In the genomic region with DNA sequence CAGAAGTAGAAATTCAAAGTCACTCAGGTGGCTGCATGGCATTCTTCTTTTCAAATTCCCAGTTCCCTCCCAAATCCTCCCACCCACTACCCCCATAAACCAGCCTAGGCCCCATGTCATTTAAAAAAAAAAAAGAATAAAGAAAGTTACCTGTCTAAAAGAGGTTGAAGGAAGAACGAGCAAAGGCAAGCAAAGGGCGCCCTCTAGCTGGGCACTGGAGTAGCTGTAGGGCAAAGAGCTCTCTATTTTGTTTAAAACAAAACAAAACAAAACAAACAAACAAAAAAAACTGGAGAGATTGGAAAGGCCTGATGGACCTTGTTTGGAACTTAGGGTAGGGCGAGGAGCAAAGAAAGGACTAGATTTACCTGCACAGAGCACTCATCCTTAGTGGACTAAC, we compare ENCODE assay signal across 10 mouse cellular contexts.
A peak's percentile ranks its signal among the peaks of the same experiment; 100 is the strongest.
DNase-seq lines count a peak whose midpoint lies in the region; ATAC-seq lines count a peak whose summit lies in the region.
"Had no signal": no experiment of that assay in that cellular context is flagged by ENCODE, and none has a peak within 500 bp of the region (broad histone marks: within the 10 kb centered on the region; RNA-seq: fewer than 3 reads in every experiment).

No protein-coding gene starts in this region.

- H3K27ac ChIP-seq in liver, embryonic 12.5 days = no peak overlapping the region
- no peak overlapping the region for H3K27ac ChIP-seq in neural tube, embryonic 15.5 days (replicated peaks)
- H3K27ac ChIP-seq: midbrain, embryonic 10.5 days had no signal

- peak; percentile 31 to 40 for DNase-seq in cerebellum, postnatal 10 days
- no peak for DNase-seq in cerebellum, adult 9-10 months
- DNase-seq in liver (peak; percentile 5), R1 (ENCODE audit: low read depth, low spot score) (peak; percentile 47)
- DNase-seq in lung, postnatal 14 days = peak; percentile 10

- no peaks in the 10 kb centered on the region for H3K9me3 ChIP-seq in liver, embryonic 12.5 days (replicated peaks)
- no peaks in the 10 kb centered on the region for H3K9me3 ChIP-seq in neural tube, embryonic 15.5 days (replicated peaks)
- H3K9me3 ChIP-seq: midbrain, embryonic 10.5 days; stomach, embryonic 15.5 days had no signal

- no peaks in the 10 kb centered on the region for H3K27me3 ChIP-seq in liver, embryonic 12.5 days (replicated peaks)
- no peaks in the 10 kb centered on the region for H3K27me3 ChIP-seq in neural tube, embryonic 15.5 days (replicated peaks)
- H3K27me3 ChIP-seq: stomach, embryonic 15.5 days had no signal

- no peak overlapping the region for H3K4me2 ChIP-seq in liver, embryonic 12.5 days
- no peak overlapping the region for H3K4me2 ChIP-seq in neural tube, embryonic 15.5 days
- H3K4me2 ChIP-seq: stomach, embryonic 15.5 days had no signal

- no peaks in the 10 kb centered on the region for H3K4me1 ChIP-seq in liver, embryonic 12.5 days
- H3K4me1 ChIP-seq in neural tube, embryonic 15.5 days = 0 out of 2 replicates have a peak, but pooled peaks cover under 1% of the 10 kb centered on the region
- H3K4me1 ChIP-seq: stomach, embryonic 15.5 days had no signal

- no peaks in the 10 kb centered on the region for H3K36me3 ChIP-seq in liver, embryonic 12.5 days
- no peaks in the 10 kb centered on the region for H3K36me3 ChIP-seq in neural tube, embryonic 15.5 days
- H3K36me3 ChIP-seq: midbrain, embryonic 10.5 days; stomach, embryonic 15.5 days had no signal

- no peak for ATAC-seq in liver, embryonic 12.5 days
- no peak for ATAC-seq in frontal cortex, adult (ENCODE audit: low TSS enrichment)
- no peak for ATAC-seq in neural tube, embryonic 15.5 days (ENCODE audit: low FRiP score)

- H3K4me3 ChIP-seq in liver, embryonic 12.5 days = no peak overlapping the region
- H3K4me3 ChIP-seq in neural tube, embryonic 15.5 days (replicated peaks) = no peak overlapping the region
- H3K4me3 ChIP-seq: midbrain, embryonic 10.5 days; stomach, embryonic 15.5 days had no signal

- WGBS in liver, embryonic 12.5 days (ENCODE audit: insufficient replicate concordance) = 36% methylated on average over 3 of the region's 3 CpGs
- 70% methylated on average over 3 of the region's 3 CpGs for WGBS in neural tube, embryonic 15.5 days

- H3K9ac ChIP-seq in liver, embryonic 12.5 days = no peak overlapping the region
- H3K9ac ChIP-seq in neural tube, embryonic 15.5 days (replicated peaks) = no peak overlapping the region
- H3K9ac ChIP-seq: stomach, embryonic 15.5 days had no signal
